Mouse (Mus musculus) ES-Bruce4 (cell line): ENCODE data around the gene Ncl.

ENCODE experiments used
- EP300 ChIP-seq: IDR thresholded peaks from 2 replicates; pipeline ENCODE4 v1.6.1; 2011; ENCODE audit warnings: low read depth, low read length; ENCODE audit not compliant: insufficient read depth
- POLR2A ChIP-seq: IDR thresholded peaks from one replicate; pipeline ENCODE4 v1.8.1; 2011; ENCODE audit warnings: low read length; ENCODE audit not compliant: insufficient read depth

DNA sequence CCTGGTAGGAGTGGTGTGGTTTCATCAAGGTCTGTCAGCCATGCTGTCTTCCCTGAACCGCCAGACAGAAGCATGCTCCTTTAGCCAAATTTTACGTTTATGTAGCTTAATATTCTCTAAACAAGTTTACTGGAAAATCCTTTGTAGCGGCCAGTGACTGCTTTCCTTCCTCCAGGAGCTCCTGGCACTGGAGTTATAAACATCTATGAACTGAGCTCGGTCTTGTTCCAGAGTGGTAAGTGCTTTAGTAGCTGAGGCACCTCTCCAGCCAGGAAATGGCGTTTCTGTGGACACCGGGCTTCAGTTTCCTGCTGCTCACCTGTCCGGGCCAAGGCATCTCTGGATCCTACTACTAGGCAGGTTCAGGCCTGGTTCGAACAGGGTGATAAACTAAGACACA, 38.4 kb upstream of the Ncl start:
- TF ChIP-seq POLR2A (no peak), EP300 (no peak)
